24 mouse cellular contexts compared by ENCODE assay signal in genomic region chr2:148373602-148374071, GRCm38 (mm10). TPM values are rescaled to one million over a fixed set of nuclear protein-coding genes. Genes with fewer than 3 reads are reported as not detected.
DNase-seq lines count a peak whose midpoint lies in the region; ATAC-seq and TF ChIP-seq lines count a peak whose summit lies in the region.
"Had no signal": no experiment of that assay in that cellular context is flagged by ENCODE, and none has a peak within 500 bp of the region (broad histone marks: within the 10 kb centered on the region; RNA-seq: fewer than 3 reads in every experiment).

No protein-coding gene starts in this region.

- H3K4me2 ChIP-seq in heart, embryonic 15.5 days = no peak overlapping the region
- H3K4me2 ChIP-seq in lung, embryonic 14.5 days = no peak overlapping the region
- no peak overlapping the region for H3K4me2 ChIP-seq in liver, embryonic 12.5 days
- H3K4me2 ChIP-seq: embryonic facial prominence, embryonic 12.5 days; hindbrain, embryonic 13.5 days; limb, embryonic 13.5 days; liver, embryonic 13.5 days; neural tube, embryonic 15.5 days; stomach, embryonic 15.5 days had no signal

- H3K27me3 ChIP-seq in heart, embryonic 15.5 days = 0 out of 2 replicates have a peak, but pooled peaks cover 4% of the 10 kb centered on the region
- H3K27me3 ChIP-seq in lung, embryonic 14.5 days (ENCODE audit: insufficient read depth, low read length) = no peaks in the 10 kb centered on the region
- no peaks in the 10 kb centered on the region for H3K27me3 ChIP-seq in liver, embryonic 12.5 days (replicated peaks)
- H3K27me3 ChIP-seq: embryonic facial prominence, embryonic 12.5 days; hindbrain, embryonic 13.5 days; limb, embryonic 13.5 days; liver, embryonic 13.5 days; neural tube, embryonic 15.5 days; stomach, embryonic 15.5 days had no signal

- no peaks in the 10 kb centered on the region for H3K9me3 ChIP-seq in heart, embryonic 15.5 days (replicated peaks)
- no peaks in the 10 kb centered on the region for H3K9me3 ChIP-seq in lung, embryonic 14.5 days (ENCODE audit: low read depth, low read length)
- no peaks in the 10 kb centered on the region for H3K9me3 ChIP-seq in liver, embryonic 12.5 days (replicated peaks)
- H3K9me3 ChIP-seq: embryonic facial prominence, embryonic 12.5 days; hindbrain, embryonic 13.5 days; limb, embryonic 13.5 days; liver, embryonic 13.5 days; midbrain, embryonic 10.5 days; neural tube, embryonic 15.5 days; stomach, embryonic 15.5 days had no signal

- peak; percentile 67; the same call in 1 of the 2 replicates for ATAC-seq in heart, embryonic 15.5 days (replicated peaks; ENCODE audit: insufficient number of reproducible peaks, insufficient read depth, low FRiP score, low read depth)
- ATAC-seq in lung, embryonic 14.5 days (ENCODE audit: insufficient read depth) = peak; percentile 84
- ATAC-seq in liver, embryonic 12.5 days = no peak
- ATAC-seq: activated CD4-positive, CD25-positive, alpha-beta regulatory T cell, adult 4 months had no signal

- no peak for DNase-seq in heart, adult 18-20 months
- DNase-seq in brain, adult 2 months (ENCODE audit: low read depth, low spot score) = peak; percentile 57
- peak; percentile 90 for DNase-seq in lung, embryonic 14.5 days
- peak; percentile 53 for DNase-seq in lung, postnatal 25 days (ENCODE audit: low spot score)
- DNase-seq in adrenal gland, adult (ENCODE audit: inconsistent age in 2 of 2, low spot score in 1 of 2) = no peak
- DNase-seq: adrenal gland, postnatal 10 days; cerebellum, adult 2 months; cerebellum, postnatal 25 days; gastrocnemius, adult 2 months; kidney, adult 8-10 months; kidney, postnatal 10 days; liver, embryonic 13.5 days; thymus, postnatal 25 days had no signal

- H3K4me3 ChIP-seq in heart, embryonic 15.5 days = no peak overlapping the region
- H3K4me3 ChIP-seq in lung, embryonic 14.5 days (ENCODE audit: low read depth, low read length) = no peak overlapping the region
- H3K4me3 ChIP-seq in liver, embryonic 12.5 days = no peak overlapping the region
- H3K4me3 ChIP-seq: embryonic facial prominence, embryonic 12.5 days; gastrocnemius, adult 2 months; hindbrain, embryonic 13.5 days; limb, embryonic 13.5 days; liver, embryonic 13.5 days; midbrain, embryonic 10.5 days; neural tube, embryonic 15.5 days; stomach, embryonic 15.5 days had no signal

- peak; percentile 3; the same call in 1 of the 2 replicates for TF ChIP-seq CTCF in lung, embryonic 14.5 days (IDR thresholded peaks at IDR 0.05; ENCODE audit: low read depth)

- no peaks in the 10 kb centered on the region for H3K36me3 ChIP-seq in heart, embryonic 15.5 days
- no peaks in the 10 kb centered on the region for H3K36me3 ChIP-seq in lung, embryonic 14.5 days (ENCODE audit: insufficient read depth)
- H3K36me3 ChIP-seq in liver, embryonic 12.5 days = no peaks in the 10 kb centered on the region
- H3K36me3 ChIP-seq: embryonic facial prominence, embryonic 12.5 days; hindbrain, embryonic 13.5 days; limb, embryonic 13.5 days; liver, embryonic 13.5 days; midbrain, embryonic 10.5 days; neural tube, embryonic 15.5 days; stomach, embryonic 15.5 days had no signal

- H3K27ac ChIP-seq in heart, embryonic 15.5 days = no peak overlapping the region
- H3K27ac ChIP-seq in lung, embryonic 14.5 days (ENCODE audit: low read depth) = no peak overlapping the region
- H3K27ac ChIP-seq in liver, embryonic 12.5 days = no peak overlapping the region
- H3K27ac ChIP-seq: embryonic facial prominence, embryonic 12.5 days; gastrocnemius, adult 2 months; hindbrain, embryonic 13.5 days; limb, embryonic 13.5 days; liver, embryonic 13.5 days; midbrain, embryonic 10.5 days; neural tube, embryonic 15.5 days; stomach, embryonic 15.5 days had no signal

- H3K4me1 ChIP-seq in heart, embryonic 15.5 days (replicated peaks) = peaks cover 10% of the 10 kb centered on the region; the same call in 1 of the 2 replicates
- H3K4me1 ChIP-seq in lung, embryonic 14.5 days (ENCODE audit: insufficient read depth) = peaks cover 12% of the 10 kb centered on the region; the same call in 1 of the 2 replicates
- H3K4me1 ChIP-seq in liver, embryonic 12.5 days = no peaks in the 10 kb centered on the region
- H3K4me1 ChIP-seq: embryonic facial prominence, embryonic 12.5 days; hindbrain, embryonic 13.5 days; limb, embryonic 13.5 days; liver, embryonic 13.5 days; midbrain, embryonic 10.5 days; neural tube, embryonic 15.5 days; stomach, embryonic 15.5 days had no signal

- H3K9ac ChIP-seq in heart, embryonic 15.5 days = no peak overlapping the region
- no peak overlapping the region for H3K9ac ChIP-seq in lung, embryonic 14.5 days
- H3K9ac ChIP-seq in liver, embryonic 12.5 days = no peak overlapping the region
- H3K9ac ChIP-seq: embryonic facial prominence, embryonic 12.5 days; hindbrain, embryonic 13.5 days; limb, embryonic 13.5 days; liver, embryonic 13.5 days; neural tube, embryonic 15.5 days; stomach, embryonic 15.5 days had no signal

- 31% methylated on average over 2 of the region's 2 CpGs for WGBS in heart, embryonic 15.5 days
- 12% methylated on average over 2 of the region's 2 CpGs for WGBS in lung, embryonic 14.5 days
- WGBS in liver, embryonic 12.5 days (ENCODE audit: insufficient replicate concordance) = 39% methylated on average over 2 of the region's 2 CpGs

RNA-seq across cellular contexts. Expression of gene Sstr4, which starts 21.5 kb away (rescaled TPM):
- polyA plus RNA-seq in heart, embryonic 15.5 days (2015; fragmentation: Nextera tagmentation; extraction: Ambion mirVana) = 0.48 and 1.0 TPM in 2 replicates
- 1 to 10 TPM; 1.3 to 1.5 TPM for total RNA-seq in heart, adult 18-20 months (2021)
- 4.8 and 5.9 TPM in 2 replicates for polyA plus RNA-seq in lung, embryonic 14.5 days (2014; fragmentation: Nextera tagmentation; extraction: Ambion mirVana)
- 0.25 and 0.30 TPM in 2 replicates for polyA plus RNA-seq in liver, embryonic 12.5 days (2016; fragmentation: Nextera tagmentation; extraction: Ambion mirVana)
- total RNA-seq: MEL had no signal
- polyA plus RNA-seq: activated CD4-positive, CD25-positive, alpha-beta regulatory T cell, adult 4 months; C2C12; liver, embryonic 13.5 days had no signal

RNA-seq across cellular contexts. Expression of gene Thbd, which starts 34.4 kb away (rescaled TPM):
- 15.9 and 22.8 TPM in 2 replicates for polyA plus RNA-seq in heart, embryonic 15.5 days (2015; fragmentation: Nextera tagmentation; extraction: Ambion mirVana)
- total RNA-seq in heart, adult 18-20 months (2021) = 10 to 100 TPM; 42.3 to 44.8 TPM
- 115 and 116 TPM in 2 replicates for polyA plus RNA-seq in lung, embryonic 14.5 days (2014; fragmentation: Nextera tagmentation; extraction: Ambion mirVana)
- 3.2 and 3.7 TPM in 2 replicates for polyA plus RNA-seq in liver, embryonic 12.5 days (2016; fragmentation: Nextera tagmentation; extraction: Ambion mirVana)
- total RNA-seq: MEL had no signal

Comparison
In these comparisons a context has a peak if more than half of its experiments do, and no peak if none do; other contexts are left out.
1. DNase-seq: peak in brain, adult 2 months (single experiment), lung, embryonic 14.5 days (single experiment) and lung, postnatal 25 days (single experiment); none in heart, adult 18-20 months (0 of 2) and adrenal gland, adult (0 of 2).